ENCODE assay signal across 11 mouse cellular contexts in the genomic region with DNA sequence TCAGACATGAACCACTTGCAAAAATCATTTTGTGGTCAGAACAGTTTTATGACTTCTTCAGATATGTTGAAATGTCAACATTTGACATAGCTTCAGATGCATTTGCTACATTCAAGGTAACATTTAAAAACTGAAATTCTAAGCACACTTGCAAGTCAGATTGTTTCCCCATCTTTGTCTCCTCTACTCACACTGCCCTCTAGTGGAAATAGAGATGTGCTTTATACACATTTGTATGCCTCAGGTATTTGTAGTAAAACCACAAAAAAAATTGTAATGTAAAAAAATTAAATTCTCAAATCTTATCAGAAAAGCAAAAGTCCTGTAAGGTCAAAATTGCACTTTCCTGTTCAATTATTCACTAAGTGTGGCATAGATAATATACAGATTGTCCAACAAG. TPM values are rescaled to one million over a fixed set of nuclear protein-coding genes. Genes with fewer than 3 reads are reported as not detected.
DNase-seq lines count a peak whose midpoint lies in the region; ATAC-seq and TF ChIP-seq lines count a peak whose summit lies in the region.
"Had no signal": no experiment of that assay in that cellular context is flagged by ENCODE, and none has a peak within 500 bp of the region (broad histone marks: within the 10 kb centered on the region; RNA-seq: fewer than 3 reads in every experiment).

No protein-coding gene starts in this region.

- H3K4me3 ChIP-seq in kidney, postnatal 0 days (replicated peaks; ENCODE audit: low read depth, low read length): no peak overlapping the region
- no peak overlapping the region for H3K4me3 ChIP-seq in kidney, embryonic 14.5 days (ENCODE audit: low read length)
- H3K4me3 ChIP-seq in G1E (ENCODE audit: low read depth, low read length): no peak overlapping the region
- H3K4me3 ChIP-seq: limb, embryonic 10.5 days had no signal

- no peak overlapping the region for H3K4me2 ChIP-seq in kidney, postnatal 0 days (ENCODE audit: low read length)
- no peak overlapping the region for H3K4me2 ChIP-seq in kidney, embryonic 14.5 days (replicated peaks; ENCODE audit: low read depth, low read length)

- no peak overlapping the region for H3K27ac ChIP-seq in kidney, postnatal 0 days
- H3K27ac ChIP-seq in kidney, embryonic 14.5 days (ENCODE audit: low read depth, low read length): no peak overlapping the region
- H3K27ac ChIP-seq: limb, embryonic 10.5 days had no signal

- no peaks in the 10 kb centered on the region for H3K9me3 ChIP-seq in kidney, postnatal 0 days (replicated peaks; ENCODE audit: low read length)
- H3K9me3 ChIP-seq in kidney, embryonic 14.5 days (ENCODE audit: control insufficient read depth, low read length): no peaks in the 10 kb centered on the region
- no peaks in the 10 kb centered on the region for H3K9me3 ChIP-seq in G1E (replicated peaks)
- H3K9me3 ChIP-seq: limb, embryonic 10.5 days had no signal

- peaks cover 27% of the 10 kb centered on the region for H3K36me3 ChIP-seq in kidney, postnatal 0 days (ENCODE audit: insufficient read depth, low read length)
- H3K36me3 ChIP-seq in kidney, embryonic 14.5 days (ENCODE audit: control insufficient read depth, insufficient read depth, low read length): peaks cover 34% of the 10 kb centered on the region; the same call in 1 of the 2 replicates
- peaks cover 92% of the 10 kb centered on the region for H3K36me3 ChIP-seq in G1E (replicated peaks)

- no peaks in the 10 kb centered on the region for H3K27me3 ChIP-seq in kidney, postnatal 0 days (ENCODE audit: insufficient read depth, low read length)
- H3K27me3 ChIP-seq in kidney, embryonic 14.5 days (ENCODE audit: control insufficient read depth, insufficient read depth, low read length): no peaks in the 10 kb centered on the region
- no peaks in the 10 kb centered on the region for H3K27me3 ChIP-seq in G1E (ENCODE audit: insufficient read depth, low read length)

- peak; percentile 64 for DNase-seq in CD4-positive, CD25-positive, alpha-beta regulatory T cell, adult 2 months (ENCODE audit: low read depth, low spot score)
- peak; percentile 57 for DNase-seq in kidney, postnatal 0 days (ENCODE audit: low spot score)
- no peak for DNase-seq in G1E (ENCODE audit: low spot score)
- peak; percentile 9 for DNase-seq in forelimb bud, embryonic 11.5 days (ENCODE audit: low read depth, low spot score)
- DNase-seq in ovary, adult 18-20 months (ENCODE audit: low spot score): no peak
- no peak for DNase-seq in right cerebral cortex, postnatal 14 days
- DNase-seq: adrenal gland, postnatal 36 days; kidney, adult 8-10 months had no signal

- H3K4me1 ChIP-seq in kidney, postnatal 0 days (replicated peaks; ENCODE audit: insufficient read depth, low read length): no peaks in the 10 kb centered on the region
- H3K4me1 ChIP-seq in kidney, embryonic 14.5 days (ENCODE audit: control insufficient read depth, insufficient read depth, low read length): no peaks in the 10 kb centered on the region
- H3K4me1 ChIP-seq in G1E (ENCODE audit: insufficient read depth, low read depth, low read length): peaks cover 35% of the 10 kb centered on the region
- H3K4me1 ChIP-seq: limb, embryonic 10.5 days had no signal

- no peak overlapping the region for H3K9ac ChIP-seq in kidney, postnatal 0 days (ENCODE audit: low read depth, low read length)
- H3K9ac ChIP-seq in kidney, embryonic 14.5 days (ENCODE audit: low read depth, low read length): no peak overlapping the region

- ATAC-seq in CD4-positive, CD25-positive, alpha-beta regulatory T cell, adult 4 months: no peak
- ATAC-seq in kidney, postnatal 0 days (replicated peaks; ENCODE audit: low FRiP score, low read depth): no peak
- no peak for ATAC-seq in kidney, embryonic 14.5 days (ENCODE audit: low FRiP score, low TSS enrichment)
- no peak for ATAC-seq in G1E (ENCODE audit: extremely low read depth, insufficient number of reproducible peaks, low FRiP score, poor library complexity, severe bottlenecking)

- TF ChIP-seq CTCF in kidney, postnatal 0 days (IDR thresholded peaks at IDR 0.05; ENCODE audit: low read depth): peak; percentile 70
- TF ChIP-seq CTCF in G1E (IDR thresholded peaks at IDR 0.05; ENCODE audit: low read depth, low read length): 0 out of 2 replicates have a peak, but pooled peaks have one; percentile 30

RNA-seq across cellular contexts. Expression of a gene that starts 49.0 kb away (rescaled TPM):
- 10 to 100 TPM; 37.0 to 53.5 TPM for polyA plus RNA-seq in CD4-positive, CD25-positive, alpha-beta regulatory T cell, adult 4 months (2017; shearing (Covaris generic))
- polyA plus RNA-seq in kidney, postnatal 0 days (2015; fragmentation: Nextera tagmentation; extraction: Ambion mirVana): 31.3 and 34.6 TPM in 2 replicates
- polyA plus RNA-seq in kidney, embryonic 14.5 days (2014; fragmentation: Nextera tagmentation; extraction: Ambion mirVana): 37.9 and 53.0 TPM in 2 replicates
- 147 and 159 TPM in 2 replicates for total RNA-seq in G1E (2014; fragmentation: Nextera tagmentation)
- 208 and 231 TPM in 2 replicates for total RNA-seq in G1E (2017)
- 41.8 and 51.3 TPM in 2 replicates for polyA plus RNA-seq in G1E (2012)

RNA-seq across cellular contexts. Expression of a gene that starts 51.8 kb away (rescaled TPM):
- polyA plus RNA-seq in CD4-positive, CD25-positive, alpha-beta regulatory T cell, adult 4 months (2017; shearing (Covaris generic)): 100 to 1,000 TPM; 106 to 170 TPM
- polyA plus RNA-seq in kidney, postnatal 0 days (2015; fragmentation: Nextera tagmentation; extraction: Ambion mirVana): 256 TPM in 2 replicates
- 145 and 179 TPM in 2 replicates for polyA plus RNA-seq in kidney, embryonic 14.5 days (2014; fragmentation: Nextera tagmentation; extraction: Ambion mirVana)
- total RNA-seq in G1E (2014; fragmentation: Nextera tagmentation) (51.8 and 67.5 TPM in 2 replicates), G1E (2017) (149 and 176 TPM in 2 replicates)
- 67.9 and 69.9 TPM in 2 replicates for polyA plus RNA-seq in G1E (2012)

Comparison
In these comparisons a context has a peak if more than half of its experiments do, and no peak if none do; other contexts are left out.
1. DNase-seq: peak in CD4-positive, CD25-positive, alpha-beta regulatory T cell, adult 2 months (single experiment), kidney, postnatal 0 days (single experiment) and forelimb bud, embryonic 11.5 days (single experiment); none in G1E (single experiment), ovary, adult 18-20 months (single experiment) and right cerebral cortex, postnatal 14 days (single experiment).